Mouse (Mus musculus) stomach, embryonic 16.5 days (tissue): Measurements from ENCODE around the gene Cdc42bpg. TPM values are rescaled to one million over a fixed set of nuclear protein-coding genes. Genes with fewer than 3 reads are reported as not detected.
"Not testable (repeated sequence)": the region's sequence is repeated elsewhere in the genome, so short reads cannot be mapped to it uniquely, and the experiment has no call there.

Source experiments
- ATAC-seq: fragments of 200-750 bp; cut with Nextera tagmentation; 2 replicates; pipeline ENCODE4 v1.8.0; 2017; ENCODE audit warnings: moderate number of reproducible peaks, moderate TSS enrichment; ENCODE audit not compliant: insufficient read depth, low FRiP score
- H3K27ac ChIP-seq: fragments of 300-500 bp; sonication (generic); 2 replicates; pipeline ENCODE4 v1.5.1; 2014; ENCODE audit warnings: low read length
- H3K27me3 ChIP-seq: fragments of 300-500 bp; sonication (generic); 2 replicates; pipeline ENCODE4 v1.6.1; 2014; ENCODE audit warnings: low read length, control low read depth, mixed read lengths; ENCODE audit not compliant: control insufficient read depth, insufficient read depth
- H3K36me3 ChIP-seq: fragments of 300-500 bp; sonication (generic); 2 replicates; pipeline ENCODE4 v1.6.1; 2014; ENCODE audit warnings: low read length; ENCODE audit not compliant: control insufficient read depth, insufficient read depth
- H3K4me1 ChIP-seq: fragments of 300-500 bp; sonication (generic); 2 replicates; pipeline ENCODE4 v1.6.1; 2014; ENCODE audit warnings: low read length, control low read depth, mixed read lengths; ENCODE audit not compliant: control insufficient read depth, insufficient read depth
- H3K4me2 ChIP-seq: fragments of 300-500 bp; sonication (generic); 2 replicates; pipeline ENCODE4 v1.6.1; 2014; ENCODE audit warnings: low read depth, low read length, mixed read lengths
- H3K4me3 ChIP-seq: fragments of 300-500 bp; sonication (generic); replicated peaks from 2 replicates; pipeline ENCODE4 v1.5.1; 2014; ENCODE audit warnings: mild to moderate bottlenecking, low read length
- H3K9ac ChIP-seq: fragments of 300-500 bp; sonication (generic); 2 replicates; pipeline ENCODE4 v1.6.1; 2014; ENCODE audit warnings: low read length
- H3K9me3 ChIP-seq: fragments of 300-500 bp; sonication (generic); replicated peaks from 2 replicates; pipeline ENCODE4 v1.6.1; 2016; ENCODE audit warnings: low read length, control low read depth; ENCODE audit not compliant: control insufficient read depth
- WGBS: fragments of 180-500 bp; shearing (Covaris S2); extraction: QIAGEN DNeasy Blood & Tissue Kit; methylation state at CpG from one replicate; pipeline ENCODE4 v1.1.7; 2014; 5-methylcytosine and 5-hydroxymethylcytosine counted together
- polyA plus RNA-seq: library from polyadenylated mRNA; unstranded; fragments of >200 nt; fragmentation: Nextera tagmentation; extraction: Ambion mirVana; gene quantifications from 2 replicates; pipeline ENCODE4 v1.2.1, GENCODE M21; 2015

Gene Cdc42bpg
- polyA plus RNA-seq, 1 experiment from 2014 or later = 1.9 TPM

GRCm38 (mm10) chr19:6289696-6290238, 16.5 kb upstream of the Cdc42bpg start:
- Histone ChIP-seq H3K4me1 (peaks cover 20% of the 10 kb centered on the region), H3K4me3 (no peak overlapping the region), H3K9ac (no peak overlapping the region), H3K27ac (no peak overlapping the region), H3K4me2 (no peak overlapping the region), H3K27me3 (no peaks in the 10 kb centered on the region), H3K36me3 (peaks cover 9% of the 10 kb centered on the region; the same call in 1 of the 2 replicates), H3K9me3 (no peaks in the 10 kb centered on the region)
- no peak for ATAC-seq
- 90% methylated on average over 14 of the region's 14 CpGs for WGBS

DNA sequence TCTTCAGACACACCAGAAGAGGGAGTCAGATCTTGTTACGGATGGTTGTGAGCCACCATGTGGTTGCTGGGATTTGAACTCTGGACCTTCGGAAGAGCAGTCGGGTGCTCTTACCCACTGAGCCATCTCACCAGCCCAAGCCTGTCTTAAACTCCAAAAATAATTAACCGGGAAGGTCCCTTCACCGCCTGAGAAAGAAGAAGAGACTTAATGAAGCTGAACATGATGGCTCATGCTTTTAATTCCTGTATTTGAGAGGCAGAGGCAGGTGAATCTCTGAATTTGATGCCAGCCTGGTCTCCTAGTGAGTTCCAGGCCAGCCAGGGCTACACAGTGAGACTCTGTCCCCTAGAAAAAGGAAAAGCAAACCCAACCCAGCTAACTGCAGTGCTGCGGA, 15.5 kb upstream of the Cdc42bpg start:
- Histone ChIP-seq H3K36me3 (peaks cover 17% of the 10 kb centered on the region; the same call in 1 of the 2 replicates), H3K9ac (peak overlapping the region; percentile 36; the same call in 1 of the 2 replicates), H3K4me1 (peaks cover 12% of the 10 kb centered on the region), H3K27ac (peak overlapping the region; percentile 74)
- H3K27me3 ChIP-seq, H3K9me3 ChIP-seq, ATAC-seq, H3K4me2 ChIP-seq, H3K4me3 ChIP-seq: not testable (repeated sequence)
- WGBS = 90% methylated on average over 5 of the region's 6 CpGs

DNA sequence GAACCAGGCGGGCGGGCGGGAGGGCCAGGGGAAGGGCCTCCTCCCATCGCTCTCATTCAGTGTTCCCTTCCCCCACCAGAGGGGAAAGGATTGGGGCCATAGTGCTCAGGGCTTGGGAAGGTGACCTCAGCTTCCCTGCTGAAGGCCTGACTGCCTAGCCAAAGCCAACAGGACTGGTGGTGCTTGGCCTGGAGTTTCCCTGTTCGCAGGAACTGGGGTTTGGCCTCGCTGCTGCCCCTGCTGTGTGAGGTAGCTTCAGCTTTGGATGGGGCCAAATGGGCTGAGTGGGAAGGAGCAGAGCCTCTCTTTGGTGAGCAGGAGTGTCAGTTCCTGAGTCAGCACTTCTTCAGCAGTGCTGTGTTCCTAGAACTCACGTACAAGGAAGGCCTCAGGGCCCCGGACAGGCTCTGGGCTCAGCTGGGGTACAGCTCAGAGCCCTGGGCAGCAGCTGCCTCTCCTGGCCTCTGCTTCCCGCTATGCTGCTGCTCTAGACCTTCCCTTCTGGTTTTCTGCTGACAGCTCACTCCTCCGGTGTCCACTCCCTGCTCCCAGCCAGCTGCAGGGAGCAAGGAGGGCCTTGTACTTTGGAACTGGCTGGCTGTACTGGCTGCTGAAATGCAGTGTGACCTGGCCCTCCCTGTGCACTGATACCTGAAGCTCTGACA, 15.0 kb upstream of the Cdc42bpg start:
- Histone ChIP-seq H3K27me3 (no peaks in the 10 kb centered on the region), H3K27ac (peak overlapping the region; percentile 74), H3K4me2 (no peak overlapping the region), H3K36me3 (peaks cover 19% of the 10 kb centered on the region; the same call in 1 of the 2 replicates), H3K9ac (peak overlapping the region; percentile 36; the same call in 1 of the 2 replicates), H3K4me3 (no peak overlapping the region), H3K9me3 (no peaks in the 10 kb centered on the region), H3K4me1 (peaks cover 7% of the 10 kb centered on the region)
- WGBS = 64% methylated on average over 10 of the region's 10 CpGs
- peak; percentile 68 for ATAC-seq

DNA sequence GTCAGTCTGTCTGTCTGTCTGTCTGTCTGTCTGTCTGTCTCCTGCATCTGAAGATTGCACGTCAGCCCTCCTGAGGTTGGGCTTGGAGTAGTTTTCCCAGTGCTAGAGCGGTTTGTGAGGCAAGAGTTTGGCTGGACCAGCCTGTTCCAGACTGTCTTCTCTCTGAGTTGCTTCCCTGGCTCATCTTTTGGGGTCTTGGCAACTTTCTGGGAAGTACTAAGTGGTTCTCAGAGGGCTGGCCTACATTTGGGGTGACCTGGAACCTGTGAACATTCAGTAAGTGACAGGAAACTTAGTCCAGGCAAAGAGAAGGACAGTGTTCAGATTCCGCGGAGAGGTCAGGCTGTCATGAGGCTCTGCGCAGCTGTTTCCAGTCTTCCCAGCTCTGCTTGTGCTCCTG, 14.0 kb upstream of the Cdc42bpg start:
- no peak overlapping the region for H3K9ac ChIP-seq
- no peak overlapping the region for H3K4me3 ChIP-seq
- peaks cover 23% of the 10 kb centered on the region; the same call in 1 of the 2 replicates for H3K36me3 ChIP-seq
- H3K27me3 ChIP-seq = no peaks in the 10 kb centered on the region
- H3K27ac ChIP-seq = no peak overlapping the region
- H3K9me3 ChIP-seq = no peaks in the 10 kb centered on the region
- 80% methylated on average over 5 of the region's 5 CpGs for WGBS
- peaks cover 5% of the 10 kb centered on the region; the same call in 1 of the 2 replicates for H3K4me1 ChIP-seq
- no peak for ATAC-seq
- no peak overlapping the region for H3K4me2 ChIP-seq

GRCm38 (mm10) chr19:6294301-6294700, 12.0 kb upstream of the Cdc42bpg start:
- Histone ChIP-seq H3K36me3 (peaks cover 33% of the 10 kb centered on the region), H3K4me3 (no peak overlapping the region), H3K9ac (no peak overlapping the region), H3K27me3 (no peaks in the 10 kb centered on the region), H3K4me1 (peaks cover 5% of the 10 kb centered on the region; the same call in 1 of the 2 replicates), H3K4me2 (no peak overlapping the region), H3K9me3 (no peaks in the 10 kb centered on the region), H3K27ac (no peak overlapping the region)
- WGBS = 90% methylated on average over 17 of the region's 17 CpGs
- ATAC-seq = no peak

DNA sequence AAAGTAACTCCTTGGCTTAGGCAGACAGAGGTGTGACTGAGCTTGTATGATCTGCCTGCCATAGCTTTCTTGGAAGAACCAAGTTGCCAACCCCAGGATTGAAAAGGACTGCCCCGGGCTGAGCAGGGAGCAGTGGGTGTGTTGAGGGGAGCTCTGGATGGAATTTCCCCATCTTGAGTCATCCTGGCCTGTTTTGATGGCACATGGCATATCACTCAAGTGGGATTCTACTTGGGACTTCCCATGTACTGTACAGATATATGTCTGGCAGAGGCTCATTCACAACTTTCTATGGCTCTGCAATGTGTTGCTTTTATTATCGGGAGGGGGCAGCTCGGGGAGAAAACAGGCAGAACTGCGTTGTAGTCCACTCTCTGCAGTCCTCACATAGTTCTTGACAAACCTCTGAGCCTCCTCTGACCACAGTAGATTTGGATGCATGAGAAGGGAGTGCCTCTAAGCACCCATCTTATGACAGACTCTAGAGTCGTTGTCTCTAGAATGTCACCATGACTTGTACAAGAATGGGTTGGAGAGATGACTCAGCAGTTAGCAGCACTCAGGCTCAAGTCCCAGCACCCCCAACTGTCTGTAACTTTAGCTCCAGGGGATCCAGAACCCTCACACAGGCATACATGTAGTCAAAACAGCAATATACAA, 9.6 kb upstream of the Cdc42bpg start:
- Histone ChIP-seq H3K9me3 (no peaks in the 10 kb centered on the region), H3K27ac (peak overlapping the region; percentile 34; the same call in 1 of the 2 replicates), H3K4me2 (no peak overlapping the region), H3K9ac (0 out of 2 replicates have a peak overlapping the region, but pooled peaks have one; percentile 5), H3K27me3 (no peaks in the 10 kb centered on the region), H3K4me3 (no peak overlapping the region), H3K36me3 (peaks cover 33% of the 10 kb centered on the region), H3K4me1 (peaks cover 9% of the 10 kb centered on the region; the same call in 1 of the 2 replicates)
- ATAC-seq = no peak
- 87% methylated on average over 5 of the region's 5 CpGs for WGBS

DNA sequence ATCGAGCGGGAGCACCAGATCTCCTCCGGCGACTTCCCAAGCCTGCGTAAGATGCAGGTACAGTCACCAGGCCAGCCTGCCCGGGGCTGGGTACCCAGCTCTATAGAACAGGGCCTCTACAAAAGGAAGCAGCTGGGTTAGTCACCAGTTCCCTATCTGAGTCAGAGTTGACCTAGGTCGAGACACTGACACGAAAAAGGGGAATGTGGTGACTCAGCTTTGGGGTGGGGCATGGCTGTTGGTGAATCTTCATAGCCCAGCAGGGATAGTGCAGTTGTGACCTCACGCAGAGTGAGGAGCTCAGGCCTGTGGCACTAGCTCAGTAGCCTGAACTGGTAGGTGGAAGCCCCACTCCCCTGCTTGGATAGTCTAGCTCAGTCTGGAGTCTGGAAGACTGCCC, 8.6 kb upstream of the Cdc42bpg start:
- no peaks in the 10 kb centered on the region for H3K27me3 ChIP-seq
- H3K4me3 ChIP-seq = no peak overlapping the region
- 75% methylated on average over 9 of the region's 9 CpGs for WGBS
- H3K27ac ChIP-seq = peak overlapping the region; percentile 40
- H3K36me3 ChIP-seq = peaks cover 31% of the 10 kb centered on the region
- peaks cover 12% of the 10 kb centered on the region; the same call in 1 of the 2 replicates for H3K4me1 ChIP-seq
- H3K9me3 ChIP-seq = no peaks in the 10 kb centered on the region
- 0 out of 2 replicates have a peak, but pooled peaks have one; percentile 35 for ATAC-seq
- H3K4me2 ChIP-seq = no peak overlapping the region
- no peak overlapping the region for H3K9ac ChIP-seq

DNA sequence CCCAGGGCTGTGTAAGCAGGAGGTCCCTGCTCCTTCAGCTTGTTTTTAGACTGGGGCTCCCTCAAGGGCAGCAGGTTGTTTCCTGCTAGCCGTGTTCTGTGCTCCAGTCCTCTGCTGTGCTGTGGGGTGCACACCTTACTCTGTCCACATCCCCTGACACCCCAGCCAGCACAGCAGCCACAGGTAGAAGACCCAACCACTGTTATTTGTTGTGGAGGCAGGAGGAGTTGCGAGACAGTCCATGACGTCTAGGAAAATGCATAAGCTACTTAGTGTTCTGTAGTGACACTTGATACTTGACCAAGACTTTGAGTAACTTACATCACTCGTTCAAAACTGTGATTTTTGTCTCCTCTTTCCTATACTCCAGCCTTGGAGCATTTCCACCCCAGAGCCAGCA, 7.3 kb upstream of the Cdc42bpg start:
- no peaks in the 10 kb centered on the region for H3K9me3 ChIP-seq
- 76% methylated on average over 4 of the region's 4 CpGs for WGBS
- H3K36me3 ChIP-seq = peaks cover 28% of the 10 kb centered on the region
- H3K27me3 ChIP-seq = no peaks in the 10 kb centered on the region
- H3K27ac ChIP-seq = no peak overlapping the region
- no peak overlapping the region for H3K4me3 ChIP-seq
- no peak overlapping the region for H3K4me2 ChIP-seq
- H3K4me1 ChIP-seq = peaks cover 12% of the 10 kb centered on the region; the same call in 1 of the 2 replicates
- no peak overlapping the region for H3K9ac ChIP-seq
- ATAC-seq = no peak
